Mouse (Mus musculus): Measurements from ENCODE around the gene Snx32. TPM values are rescaled to one million over a fixed set of nuclear protein-coding genes. Genes with fewer than 3 reads are reported as not detected.

Gene Snx32
- polyA plus RNA-seq, 1 experiment from 2014 or later: 17.9 TPM

DNA sequence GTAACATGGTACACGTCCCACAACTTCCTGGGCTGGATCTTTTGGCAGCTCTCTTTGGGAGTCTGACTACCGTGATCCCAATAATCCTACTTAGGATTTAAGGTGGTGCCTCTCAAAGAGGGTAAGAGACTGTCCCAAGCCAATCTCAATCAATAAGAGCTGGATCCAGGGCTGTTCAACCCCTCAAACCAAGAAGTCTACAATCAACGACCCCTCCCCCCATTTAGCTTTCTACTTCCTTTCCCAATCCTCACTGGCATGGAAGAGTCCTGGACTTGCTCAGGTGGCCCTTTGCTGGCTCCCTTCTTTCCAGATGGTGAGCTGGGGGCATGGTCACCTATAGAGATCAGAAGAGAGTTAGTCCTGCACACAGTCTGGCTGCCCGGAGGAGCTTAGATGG, 23.6 kb downstream of the Snx32 start:
- Histone ChIP-seq H3K27ac (ENCODE audit: low read depth, low read length) (no peak overlapping the region), H3K36me3 (ENCODE audit: control insufficient read depth, insufficient read depth, low read length) (no peaks in the 10 kb centered on the region; the same call in none of the 2 replicates), H3K27me3 (ENCODE audit: control insufficient read depth, insufficient read depth, low read length) (no peaks in the 10 kb centered on the region), H3K4me3 (ENCODE audit: low read depth, low read length) (no peak overlapping the region), H3K9me3 (ENCODE audit: control insufficient read depth, low read length) (no peaks in the 10 kb centered on the region), H3K9ac (ENCODE audit: low read length) (no peak overlapping the region), H3K4me2 (no peak overlapping the region), H3K4me1 (ENCODE audit: control insufficient read depth, insufficient read depth, low read length) (peaks cover 24% of the 10 kb centered on the region)
- DNase-seq (ENCODE audit: low spot score, missing footprints) (no peak), ATAC-seq (ENCODE audit: low FRiP score) (no peak)
- 93% methylated on average over 4 of the region's 4 CpGs for WGBS

DNA sequence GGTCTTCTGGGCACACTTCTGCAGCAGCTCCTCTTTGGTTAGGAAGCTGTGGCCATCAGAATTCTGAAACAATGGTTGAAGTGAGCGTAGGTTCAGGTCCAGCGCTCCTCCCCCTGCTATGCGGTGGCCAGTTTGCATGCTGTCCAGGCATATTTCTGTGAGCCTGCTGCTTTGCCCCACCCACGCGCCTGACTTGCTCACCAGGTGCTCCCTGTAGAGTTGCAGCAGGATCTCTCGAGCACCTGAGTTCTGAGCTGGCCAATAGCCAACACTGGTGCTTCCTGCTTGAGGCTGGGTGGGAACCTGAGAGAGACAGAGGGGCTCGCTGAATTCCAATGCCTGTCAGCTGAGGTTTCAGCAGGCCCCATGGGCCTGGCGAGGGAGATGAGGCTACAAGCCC, 24.1 kb downstream of the Snx32 start:
- Histone ChIP-seq H3K27ac (ENCODE audit: low read depth, low read length) (no peak overlapping the region), H3K4me2 (no peak overlapping the region), H3K36me3 (ENCODE audit: control insufficient read depth, insufficient read depth, low read length) (no peaks in the 10 kb centered on the region; the same call in none of the 2 replicates), H3K27me3 (ENCODE audit: control insufficient read depth, insufficient read depth, low read length) (no peaks in the 10 kb centered on the region), H3K9ac (ENCODE audit: low read length) (no peak overlapping the region; the same call in 1 of the 2 replicates), H3K4me1 (ENCODE audit: control insufficient read depth, insufficient read depth, low read length) (peaks cover 20% of the 10 kb centered on the region), H3K9me3 (ENCODE audit: control insufficient read depth, low read length) (no peaks in the 10 kb centered on the region), H3K4me3 (ENCODE audit: low read depth, low read length) (no peak overlapping the region)
- ATAC-seq (ENCODE audit: low FRiP score) (no peak), DNase-seq (ENCODE audit: low spot score, missing footprints) (no peak)
- WGBS: 89% methylated on average over 8 of the region's 8 CpGs

DNA sequence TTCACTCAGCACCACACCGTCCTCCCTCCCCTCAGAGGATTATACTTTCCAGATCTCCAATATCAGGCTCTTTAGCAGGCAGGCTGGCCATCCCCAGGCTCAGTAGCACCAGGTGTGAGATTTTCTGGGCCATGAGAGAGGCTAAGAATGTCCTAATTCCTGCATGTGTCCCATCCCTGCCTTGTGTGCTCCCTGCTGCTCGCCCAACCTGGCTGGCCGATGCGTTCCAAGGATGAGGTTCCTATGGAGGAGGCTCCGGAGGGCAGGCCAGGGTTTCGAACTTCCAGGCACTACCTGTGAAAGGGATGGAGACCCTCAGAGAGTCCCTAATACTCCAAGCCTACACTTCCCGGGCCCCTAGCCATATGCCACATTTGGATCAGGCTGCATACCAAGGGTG, 24.5 kb downstream of the Snx32 start:
- ATAC-seq (ENCODE audit: low FRiP score) (no peak), DNase-seq (ENCODE audit: low spot score, missing footprints) (no peak)
- 91% methylated on average over 7 of the region's 7 CpGs for WGBS
- H3K4me1 ChIP-seq (ENCODE audit: control insufficient read depth, insufficient read depth, low read length): peaks cover 20% of the 10 kb centered on the region
- H3K27ac ChIP-seq (ENCODE audit: low read depth, low read length): no peak overlapping the region
- no peaks in the 10 kb centered on the region for H3K9me3 ChIP-seq (ENCODE audit: control insufficient read depth, low read length)
- no peak overlapping the region for H3K4me3 ChIP-seq (ENCODE audit: low read depth, low read length)
- H3K9ac ChIP-seq (ENCODE audit: low read length): no peak overlapping the region; the same call in 1 of the 2 replicates
- H3K4me2 ChIP-seq: no peak overlapping the region
- H3K36me3 ChIP-seq (ENCODE audit: control insufficient read depth, insufficient read depth, low read length): no peaks in the 10 kb centered on the region; the same call in none of the 2 replicates
- no peaks in the 10 kb centered on the region for H3K27me3 ChIP-seq (ENCODE audit: control insufficient read depth, insufficient read depth, low read length)

DNA sequence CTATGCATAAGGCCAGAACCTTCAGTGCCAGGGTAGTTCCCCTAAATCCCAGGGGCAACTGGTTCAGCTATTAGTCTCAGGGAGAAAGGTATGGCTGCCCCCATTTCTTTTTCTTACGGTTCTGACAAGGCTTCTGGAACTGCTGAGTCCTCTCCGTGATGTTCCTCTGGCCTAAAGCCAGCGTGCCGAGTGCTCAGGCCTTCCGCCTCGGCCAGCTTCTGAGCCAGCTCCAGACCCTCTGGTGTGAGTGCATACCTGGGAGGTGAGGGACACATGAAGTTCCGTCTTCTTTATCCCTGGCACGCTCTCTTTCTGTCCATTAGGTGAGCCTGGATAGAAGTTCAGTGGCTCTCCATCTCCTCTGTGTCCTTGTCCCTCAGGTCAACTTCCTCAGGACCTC, 25.0 kb downstream of the Snx32 start:
- no peaks in the 10 kb centered on the region for H3K9me3 ChIP-seq (ENCODE audit: control insufficient read depth, low read length)
- ATAC-seq (ENCODE audit: low FRiP score) (no peak), DNase-seq (ENCODE audit: low spot score, missing footprints) (no peak)
- no peak overlapping the region for H3K4me2 ChIP-seq
- H3K4me3 ChIP-seq (ENCODE audit: low read depth, low read length): no peak overlapping the region
- H3K27ac ChIP-seq (ENCODE audit: low read depth, low read length): no peak overlapping the region
- no peak overlapping the region for H3K9ac ChIP-seq (ENCODE audit: low read length)
- 95% methylated on average over 8 of the region's 8 CpGs for WGBS
- no peaks in the 10 kb centered on the region; the same call in none of the 2 replicates for H3K36me3 ChIP-seq (ENCODE audit: control insufficient read depth, insufficient read depth, low read length)
- H3K27me3 ChIP-seq (ENCODE audit: control insufficient read depth, insufficient read depth, low read length): no peaks in the 10 kb centered on the region
- peaks cover 20% of the 10 kb centered on the region for H3K4me1 ChIP-seq (ENCODE audit: control insufficient read depth, insufficient read depth, low read length)

GRCm38 (mm10) chr19:5484496-5484895, 25.8 kb downstream of the Snx32 start:
- no peak overlapping the region for H3K9ac ChIP-seq (ENCODE audit: low read length)
- no peaks in the 10 kb centered on the region; the same call in none of the 2 replicates for H3K36me3 ChIP-seq (ENCODE audit: control insufficient read depth, insufficient read depth, low read length)
- H3K27me3 ChIP-seq (ENCODE audit: control insufficient read depth, insufficient read depth, low read length): no peaks in the 10 kb centered on the region
- H3K9me3 ChIP-seq (ENCODE audit: control insufficient read depth, low read length): no peaks in the 10 kb centered on the region
- peaks cover 15% of the 10 kb centered on the region for H3K4me1 ChIP-seq (ENCODE audit: control insufficient read depth, insufficient read depth, low read length)
- DNase-seq (ENCODE audit: low spot score, missing footprints) (no peak), ATAC-seq (ENCODE audit: low FRiP score) (no peak)
- H3K4me3 ChIP-seq (ENCODE audit: low read depth, low read length): no peak overlapping the region
- WGBS: 88% methylated on average over 5 of the region's 5 CpGs
- H3K4me2 ChIP-seq: no peak overlapping the region
- no peak overlapping the region for H3K27ac ChIP-seq (ENCODE audit: low read depth, low read length)

DNA sequence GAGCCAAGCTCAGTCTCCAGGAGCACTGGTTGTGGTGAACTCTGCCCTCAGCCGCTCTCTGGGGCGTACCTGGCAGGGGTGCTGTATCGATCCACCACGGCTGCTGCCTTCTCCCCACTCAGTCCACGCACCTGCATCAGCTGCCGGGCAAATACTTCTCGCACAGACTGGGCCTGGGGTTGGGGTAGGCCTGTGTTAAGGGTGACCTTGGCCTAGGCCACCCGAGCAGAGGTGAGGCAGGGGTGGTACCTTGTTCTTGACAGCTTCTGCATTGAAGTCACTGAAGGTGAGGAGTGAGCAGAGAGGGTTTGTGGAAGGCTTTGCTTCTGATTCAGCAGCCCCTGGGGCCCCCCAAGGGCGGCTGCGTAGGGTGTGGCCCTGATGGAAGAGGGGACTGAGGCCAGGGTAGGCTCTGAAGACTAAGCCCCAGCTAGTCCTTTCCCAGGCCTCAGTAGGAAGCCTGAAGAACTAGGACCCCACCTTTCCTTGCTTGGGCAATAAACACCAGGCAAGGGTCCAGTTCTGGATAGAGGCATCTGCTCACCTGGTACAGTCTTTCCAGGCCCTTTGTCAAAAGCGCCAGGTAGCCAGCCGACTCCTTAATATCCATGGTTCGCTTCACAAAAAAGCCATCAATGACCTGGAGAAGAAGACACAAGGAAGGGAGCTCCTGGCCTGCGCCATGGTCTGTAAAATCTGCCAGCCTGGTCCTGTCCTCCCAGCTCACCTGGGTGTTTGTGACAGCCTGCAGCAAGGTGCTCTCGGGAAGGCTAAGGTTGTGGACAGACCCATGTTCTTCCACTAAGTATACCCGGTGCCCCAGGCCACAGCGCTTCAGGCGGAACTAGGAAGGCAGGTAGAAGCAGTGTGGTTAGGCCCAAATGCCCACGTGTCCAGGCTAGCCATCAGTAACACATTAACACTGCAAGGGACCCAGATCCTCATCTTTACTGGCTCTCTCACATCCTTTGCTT, 26.7 kb downstream of the Snx32 start:
- no peaks in the 10 kb centered on the region for H3K9me3 ChIP-seq (ENCODE audit: control insufficient read depth, low read length)
- peaks cover 12% of the 10 kb centered on the region for H3K4me1 ChIP-seq (ENCODE audit: control insufficient read depth, insufficient read depth, low read length)
- ATAC-seq (ENCODE audit: low FRiP score) (no peak), DNase-seq (ENCODE audit: low spot score, missing footprints) (no peak)
- H3K9ac ChIP-seq (ENCODE audit: low read length): no peak overlapping the region
- H3K27ac ChIP-seq (ENCODE audit: low read depth, low read length): no peak overlapping the region
- H3K36me3 ChIP-seq (ENCODE audit: control insufficient read depth, insufficient read depth, low read length): no peaks in the 10 kb centered on the region; the same call in none of the 2 replicates
- H3K27me3 ChIP-seq (ENCODE audit: control insufficient read depth, insufficient read depth, low read length): no peaks in the 10 kb centered on the region
- no peak overlapping the region for H3K4me2 ChIP-seq
- H3K4me3 ChIP-seq (ENCODE audit: low read depth, low read length): no peak overlapping the region
- 90% methylated on average over 19 of the region's 19 CpGs for WGBS

- no peaks in the 10 kb centered on the region; the same call in none of the 2 replicates for H3K36me3 ChIP-seq (ENCODE audit: control insufficient read depth, insufficient read depth, low read length)
- ATAC-seq (ENCODE audit: low FRiP score) (no peak), DNase-seq (ENCODE audit: low spot score, missing footprints) (no peak)
- no peak overlapping the region for H3K4me2 ChIP-seq
- no peaks in the 10 kb centered on the region for H3K27me3 ChIP-seq (ENCODE audit: control insufficient read depth, insufficient read depth, low read length)
- no peak overlapping the region for H3K4me3 ChIP-seq (ENCODE audit: low read depth, low read length)
- WGBS: 89% methylated on average over 10 of the region's 10 CpGs
- H3K27ac ChIP-seq (ENCODE audit: low read depth, low read length): no peak overlapping the region
- no peak overlapping the region for H3K9ac ChIP-seq (ENCODE audit: low read length)
- no peaks in the 10 kb centered on the region for H3K9me3 ChIP-seq (ENCODE audit: control insufficient read depth, low read length)
- H3K4me1 ChIP-seq (ENCODE audit: control insufficient read depth, insufficient read depth, low read length): no peaks in the 10 kb centered on the region
These were observed 28.9 kb downstream of the Snx32 start for GRCm38 (mm10) chr19:5481398-5481797.

DNA sequence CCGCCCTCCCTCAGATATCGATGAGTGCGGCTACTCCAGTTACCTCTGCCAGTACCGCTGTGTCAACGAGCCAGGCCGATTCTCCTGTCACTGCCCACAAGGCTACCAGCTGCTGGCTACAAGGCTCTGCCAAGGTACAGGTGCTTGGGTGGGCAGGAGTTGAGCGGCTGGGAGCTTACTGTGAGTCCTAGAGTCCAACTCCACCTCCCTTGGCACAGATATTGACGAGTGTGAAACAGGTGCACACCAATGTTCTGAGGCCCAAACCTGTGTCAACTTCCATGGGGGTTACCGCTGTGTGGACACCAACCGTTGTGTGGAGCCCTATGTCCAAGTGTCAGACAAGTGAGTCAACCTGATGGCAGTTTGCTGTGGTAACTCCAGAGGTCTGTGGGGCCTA, 30.3 kb downstream of the Snx32 start:
- WGBS: 94% methylated on average over 10 of the region's 10 CpGs
- Histone ChIP-seq H3K4me1 (ENCODE audit: control insufficient read depth, insufficient read depth, low read length) (peaks cover 5% of the 10 kb centered on the region), H3K4me2 (no peak overlapping the region), H3K36me3 (ENCODE audit: control insufficient read depth, insufficient read depth, low read length) (no peaks in the 10 kb centered on the region; the same call in none of the 2 replicates), H3K9me3 (ENCODE audit: control insufficient read depth, low read length) (no peaks in the 10 kb centered on the region), H3K4me3 (ENCODE audit: low read depth, low read length) (no peak overlapping the region), H3K9ac (ENCODE audit: low read length) (no peak overlapping the region), H3K27me3 (ENCODE audit: control insufficient read depth, insufficient read depth, low read length) (no peaks in the 10 kb centered on the region), H3K27ac (ENCODE audit: low read depth, low read length) (no peak overlapping the region)
- ATAC-seq (ENCODE audit: low FRiP score): no peak
- DNase-seq (ENCODE audit: low spot score, missing footprints): no peak

DNA sequence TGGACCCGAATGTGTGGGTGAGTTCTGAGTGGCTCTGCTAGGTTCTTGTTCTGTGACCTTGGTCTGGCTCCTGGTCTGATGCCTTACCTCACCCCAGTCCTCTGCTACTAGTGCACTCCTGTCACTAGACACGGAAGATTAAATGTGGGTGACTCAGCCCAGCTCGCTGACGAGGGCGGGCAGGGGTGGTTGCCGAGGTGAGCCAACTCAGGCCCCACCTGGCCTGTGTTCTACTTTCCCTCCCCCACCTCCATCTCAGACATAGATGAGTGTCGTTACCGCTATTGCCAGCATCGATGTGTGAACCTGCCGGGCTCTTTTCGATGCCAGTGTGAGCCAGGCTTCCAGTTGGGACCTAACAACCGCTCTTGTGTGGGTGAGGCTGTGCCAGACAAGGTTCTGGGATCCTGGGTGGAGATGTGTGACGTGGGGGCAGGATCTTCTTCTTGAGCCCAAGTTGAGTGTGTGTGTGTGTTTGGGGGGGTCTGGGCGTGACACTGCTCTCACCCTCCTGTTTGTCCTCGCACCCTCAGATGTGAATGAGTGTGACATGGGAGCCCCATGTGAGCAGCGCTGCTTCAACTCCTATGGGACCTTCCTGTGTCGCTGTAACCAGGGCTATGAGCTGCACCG, 32.6 kb downstream of the Snx32 start:
- Histone ChIP-seq H3K27ac (ENCODE audit: low read depth, low read length) (no peak overlapping the region), H3K4me2 (no peak overlapping the region), H3K4me1 (ENCODE audit: control insufficient read depth, insufficient read depth, low read length) (peaks cover 15% of the 10 kb centered on the region), H3K36me3 (ENCODE audit: control insufficient read depth, insufficient read depth, low read length) (no peaks in the 10 kb centered on the region; the same call in 1 of the 2 replicates), H3K9me3 (ENCODE audit: control insufficient read depth, low read length) (no peaks in the 10 kb centered on the region), H3K4me3 (ENCODE audit: low read depth, low read length) (no peak overlapping the region), H3K27me3 (ENCODE audit: control insufficient read depth, insufficient read depth, low read length) (0 out of 2 replicates have a peak, but pooled peaks cover 2% of the 10 kb centered on the region), H3K9ac (ENCODE audit: low read length) (no peak overlapping the region)
- ATAC-seq (ENCODE audit: low FRiP score) (no peak), DNase-seq (ENCODE audit: low spot score, missing footprints) (no peak)
- WGBS: 93% methylated on average over 18 of the region's 18 CpGs
